Mouse (Mus musculus): ENCODE measurements around the gene Ndufa8. TPM values are rescaled to one million over a fixed set of nuclear protein-coding genes. Genes with fewer than 3 reads are reported as not detected.

Ndufa8 gene
- 99.4 and 100 TPM in 2 replicates for polyA plus RNA-seq (2011; ENCODE audit: insufficient read length, low read depth, missing spikeins)

DNA sequence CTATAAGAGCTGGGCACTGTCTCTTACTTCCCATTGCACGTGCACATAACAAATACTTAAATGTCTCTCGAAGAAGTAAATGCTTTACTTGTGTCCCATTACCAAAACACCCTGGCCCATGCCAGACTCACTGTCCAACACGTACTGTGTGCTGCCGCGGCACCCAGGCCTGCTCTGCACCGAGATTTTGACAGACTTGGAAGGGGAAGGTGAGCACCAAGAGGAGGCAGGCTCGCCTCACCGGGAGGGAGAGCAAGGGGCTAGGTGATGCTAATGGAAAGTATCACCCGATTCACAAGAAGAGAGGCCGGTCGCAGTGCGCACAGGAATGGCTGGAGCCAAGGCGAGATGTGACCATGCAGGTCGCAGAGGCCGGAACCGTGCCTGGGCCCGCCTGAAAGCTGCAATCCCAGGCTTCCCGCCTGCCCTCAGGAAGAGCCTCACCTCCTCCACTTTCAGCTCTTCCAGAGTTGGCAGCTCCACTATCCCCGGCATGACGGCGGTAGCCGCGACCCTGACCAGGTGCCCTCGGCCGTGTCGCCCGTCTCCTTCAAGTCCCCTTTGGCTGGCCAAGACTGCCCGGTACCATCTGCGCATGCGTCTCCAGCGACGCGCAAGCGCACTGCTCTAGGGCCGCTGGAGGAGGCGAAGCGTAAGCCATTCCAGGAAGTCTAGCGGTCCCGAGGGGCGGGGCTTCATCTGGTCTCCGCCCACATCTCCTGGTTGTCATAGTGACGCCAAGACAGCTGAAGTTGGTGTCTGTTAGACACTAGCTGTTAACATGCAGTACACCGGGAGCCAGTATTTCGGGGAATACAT, at the start of gene Ndufa8, which contains the start of gene Morn5:
Ndufa8 (minus strand) TSS at position 659 of the 819 bp plus-strand sequence.
Morn5 (plus strand) TSS at position 711 of the 819 bp plus-strand sequence.
- Histone ChIP-seq H3K4me1 (ENCODE audit: control insufficient read depth, insufficient read depth, low read length) (peaks cover 2% of the 10 kb centered on the region; the same call in 1 of the 2 replicates), H3K27ac (ENCODE audit: insufficient read depth, low read length) (no peak within 1 kb of the TSS), H3K4me3 (ENCODE audit: insufficient read depth, low read length) (peak within 1 kb of the TSS; percentile 84)
- TF ChIP-seq POLR2A (IDR thresholded peaks at IDR 0.05; ENCODE audit: low read depth, low read length) (peak; percentile 97), CTCF (IDR thresholded peaks at IDR 0.05; ENCODE audit: borderline replicate concordance, insufficient read depth, low read length) (no peak)

DNA sequence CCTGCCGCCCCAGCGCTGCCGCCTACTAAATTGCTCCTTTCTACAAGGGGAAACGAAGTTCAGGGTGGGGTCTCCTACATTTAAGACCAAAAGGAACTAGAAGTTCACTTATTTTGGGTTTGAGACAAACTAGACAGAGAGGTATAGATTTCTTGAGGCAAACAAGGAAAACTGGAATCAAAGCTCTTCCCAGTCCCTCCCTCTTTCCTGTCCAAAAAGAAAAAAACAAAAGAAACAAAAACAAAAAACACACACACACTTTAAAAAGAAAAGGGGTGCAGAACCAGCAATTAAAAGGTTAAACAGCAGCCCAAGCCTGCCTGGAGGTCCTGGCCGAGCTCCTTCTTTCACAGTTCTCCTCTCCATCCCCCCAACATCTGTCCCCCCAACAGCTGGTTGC, 48.8 kb upstream of the Ndufa8 start:
- TF ChIP-seq POLR2A (IDR thresholded peaks at IDR 0.05; ENCODE audit: low read depth, low read length), result no peak
- no peak for TF ChIP-seq CTCF (IDR thresholded peaks at IDR 0.05; ENCODE audit: borderline replicate concordance, insufficient read depth, low read length)
- Histone ChIP-seq H3K4me1 (ENCODE audit: control insufficient read depth, insufficient read depth, low read length) (peaks cover 3% of the 10 kb centered on the region; the same call in 1 of the 2 replicates), H3K4me3 (ENCODE audit: insufficient read depth, low read length) (no peak overlapping the region), H3K27ac (ENCODE audit: insufficient read depth, low read length) (no peak overlapping the region)

DNA sequence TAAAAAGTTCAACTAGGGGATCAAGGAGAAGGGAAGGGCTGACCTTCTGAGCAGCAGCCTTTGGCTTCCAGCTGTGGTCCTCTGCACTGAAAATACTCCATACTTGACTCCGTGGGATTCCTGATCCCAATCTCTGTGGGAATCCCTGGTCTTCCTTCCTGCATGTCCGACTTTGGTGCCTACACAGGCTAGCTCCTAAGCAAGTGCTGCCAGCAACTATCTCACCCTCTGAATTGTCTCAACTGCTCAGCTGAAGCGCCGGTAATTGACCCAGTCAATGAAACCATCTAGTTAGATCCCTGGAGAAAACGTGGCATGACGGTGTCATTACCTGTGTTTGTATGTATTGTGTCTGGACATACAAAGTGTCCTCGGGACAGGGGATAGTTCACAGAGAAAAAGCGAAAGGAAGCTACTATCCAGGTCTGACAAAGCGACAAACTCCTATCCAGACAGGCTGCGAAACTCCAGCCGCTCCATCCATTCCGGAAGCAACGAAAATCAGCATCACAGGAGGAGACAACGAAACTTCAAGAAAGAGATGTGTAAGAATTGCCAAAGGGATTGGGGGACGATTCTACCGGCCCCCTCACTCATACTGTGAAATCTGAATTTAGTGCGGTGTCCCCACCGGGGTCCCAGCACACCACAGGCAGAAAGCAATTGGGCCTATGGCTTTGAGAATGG, 48.1 kb upstream of the Ndufa8 start:
- no peak overlapping the region for H3K27ac ChIP-seq (ENCODE audit: insufficient read depth, low read length)
- no peak overlapping the region for H3K4me3 ChIP-seq (ENCODE audit: insufficient read depth, low read length)
- TF ChIP-seq POLR2A (IDR thresholded peaks at IDR 0.05; ENCODE audit: low read depth, low read length), result no peak
- no peak for TF ChIP-seq CTCF (IDR thresholded peaks at IDR 0.05; ENCODE audit: borderline replicate concordance, insufficient read depth, low read length)
- H3K4me1 ChIP-seq (ENCODE audit: control insufficient read depth, insufficient read depth, low read length), result peaks cover 3% of the 10 kb centered on the region; the same call in 1 of the 2 replicates

DNA sequence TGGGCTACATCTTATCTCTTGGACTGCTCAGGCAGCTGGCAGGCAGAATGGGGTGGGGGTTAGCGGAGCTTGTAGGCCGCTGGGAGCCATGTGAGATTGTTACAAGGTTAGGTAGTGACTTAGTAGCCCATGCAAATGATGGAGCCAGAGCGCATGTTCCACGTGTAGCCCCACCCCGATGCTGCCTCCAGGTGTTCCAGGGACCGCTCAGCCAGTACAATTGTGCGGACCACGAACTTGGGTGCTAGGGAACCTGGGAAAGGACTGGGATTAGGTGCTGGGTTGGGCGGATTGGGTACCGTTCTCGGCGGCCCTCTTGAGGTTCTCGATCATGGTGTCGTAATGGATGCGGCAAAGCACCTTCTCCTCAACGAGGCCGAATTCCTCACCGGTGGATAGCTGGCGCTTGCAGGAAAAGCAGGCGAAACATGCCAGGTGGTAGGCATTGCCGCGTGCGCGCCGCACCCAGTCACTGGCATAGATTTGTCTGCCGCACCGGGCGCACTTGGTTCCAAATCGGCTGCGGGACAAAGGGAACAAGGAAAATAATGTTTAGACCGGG, 44.8 kb upstream of the Ndufa8 start:
- TF ChIP-seq POLR2A (IDR thresholded peaks at IDR 0.05; ENCODE audit: low read depth, low read length) (no peak), CTCF (IDR thresholded peaks at IDR 0.05; ENCODE audit: borderline replicate concordance, insufficient read depth, low read length) (no peak)
- no peaks in the 10 kb centered on the region; the same call in 1 of the 2 replicates for H3K4me1 ChIP-seq (ENCODE audit: control insufficient read depth, insufficient read depth, low read length)
- H3K4me3 ChIP-seq (ENCODE audit: insufficient read depth, low read length), result no peak overlapping the region
- no peak overlapping the region for H3K27ac ChIP-seq (ENCODE audit: insufficient read depth, low read length)

DNA sequence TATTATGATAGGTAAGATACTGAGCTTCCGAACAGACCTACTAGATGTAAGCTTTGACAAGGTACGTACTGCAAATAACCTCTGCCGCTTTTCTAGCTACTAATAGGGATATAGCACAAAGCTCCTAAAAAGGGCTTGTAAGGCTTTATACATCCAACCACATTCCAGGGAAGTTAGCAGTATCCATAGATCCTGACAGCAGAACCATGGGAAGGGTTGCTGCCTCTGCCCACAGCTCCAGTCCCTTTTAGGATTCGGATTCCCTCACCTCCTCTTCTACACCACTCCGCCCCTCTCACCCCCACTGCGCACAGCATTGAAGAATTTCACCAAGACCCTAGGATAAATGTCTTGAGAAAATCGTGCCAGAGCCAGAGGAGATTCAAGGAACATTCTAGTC, 44.1 kb upstream of the Ndufa8 start:
- Histone ChIP-seq H3K4me3 (ENCODE audit: insufficient read depth, low read length) (no peak overlapping the region), H3K27ac (ENCODE audit: insufficient read depth, low read length) (no peak overlapping the region), H3K4me1 (ENCODE audit: control insufficient read depth, insufficient read depth, low read length) (no peaks in the 10 kb centered on the region)
- no peak for TF ChIP-seq CTCF (IDR thresholded peaks at IDR 0.05; ENCODE audit: borderline replicate concordance, insufficient read depth, low read length)
- no peak for TF ChIP-seq POLR2A (IDR thresholded peaks at IDR 0.05; ENCODE audit: low read depth, low read length)

DNA sequence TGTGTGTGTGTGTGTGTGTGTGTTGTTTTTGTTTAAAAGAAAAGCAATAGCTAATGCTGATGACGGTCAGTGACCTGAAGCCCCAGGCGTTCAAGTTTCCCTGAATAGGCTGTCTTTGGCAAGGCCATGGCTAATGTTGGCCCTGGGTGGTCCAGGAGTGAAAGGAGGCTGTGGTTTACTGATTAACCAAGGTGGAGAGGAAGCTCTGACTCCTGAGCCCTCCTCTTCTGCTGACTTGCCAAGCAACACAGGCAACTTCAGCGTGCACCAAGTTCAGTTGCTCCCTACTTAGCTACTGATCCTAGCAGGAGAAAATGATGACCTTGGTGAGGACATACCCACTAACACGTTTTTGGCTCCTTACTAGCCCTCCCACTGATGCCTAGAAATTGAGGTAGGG, 43.5 kb upstream of the Ndufa8 start:
- H3K27ac ChIP-seq (ENCODE audit: insufficient read depth, low read length), result no peak overlapping the region
- no peaks in the 10 kb centered on the region for H3K4me1 ChIP-seq (ENCODE audit: control insufficient read depth, insufficient read depth, low read length)
- no peak for TF ChIP-seq CTCF (IDR thresholded peaks at IDR 0.05; ENCODE audit: borderline replicate concordance, insufficient read depth, low read length)
- TF ChIP-seq POLR2A (IDR thresholded peaks at IDR 0.05; ENCODE audit: low read depth, low read length), result no peak
- no peak overlapping the region for H3K4me3 ChIP-seq (ENCODE audit: insufficient read depth, low read length)

DNA sequence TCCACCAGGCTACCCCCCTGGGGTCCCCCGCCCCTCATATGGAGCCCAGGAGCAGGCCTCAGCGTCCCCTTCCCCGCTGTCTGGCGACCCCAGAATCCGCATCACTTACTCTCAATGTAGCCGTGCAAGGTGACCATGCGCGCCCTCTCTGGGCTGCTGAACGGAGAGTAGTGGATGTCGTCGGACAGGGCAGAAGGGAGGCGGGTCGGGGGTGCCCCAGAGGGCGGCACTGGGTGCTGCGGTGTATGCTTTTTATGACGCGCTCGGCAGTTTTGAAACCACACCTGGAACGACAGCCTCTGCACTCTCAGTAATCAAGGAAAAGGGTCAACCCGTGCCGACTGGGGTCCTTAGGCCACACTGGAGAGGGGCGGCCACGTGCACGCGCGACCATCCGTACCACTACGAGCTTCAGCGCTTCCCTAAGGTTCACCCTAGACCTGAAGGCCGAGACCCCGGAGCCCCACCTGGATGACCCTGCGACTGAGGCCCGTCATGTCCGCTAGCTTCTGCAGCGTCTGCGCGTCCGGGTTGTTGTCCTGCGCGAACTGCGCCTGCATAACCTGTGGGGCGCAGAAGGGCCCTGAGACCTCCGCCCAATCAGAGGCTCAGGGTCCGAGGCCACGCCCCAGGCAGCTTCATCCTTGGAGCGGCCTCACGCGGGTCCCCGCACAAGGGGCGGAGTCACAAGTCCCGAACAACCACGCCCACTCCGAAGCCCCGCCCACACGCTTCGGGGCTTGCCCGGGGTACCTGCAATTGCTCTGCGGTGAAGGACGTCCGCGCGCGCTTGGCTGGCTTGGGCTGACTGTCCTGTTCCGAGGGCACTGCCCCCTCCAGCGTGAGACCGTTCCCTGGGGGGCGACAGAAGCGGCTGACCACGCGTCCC, 41.9 kb upstream of the Ndufa8 start:
- peak overlapping the region; percentile 30 for H3K4me3 ChIP-seq (ENCODE audit: insufficient read depth, low read length)
- no peak overlapping the region for H3K27ac ChIP-seq (ENCODE audit: insufficient read depth, low read length)
- TF ChIP-seq CTCF (IDR thresholded peaks at IDR 0.05; ENCODE audit: borderline replicate concordance, insufficient read depth, low read length), result no peak
- TF ChIP-seq POLR2A (IDR thresholded peaks at IDR 0.05; ENCODE audit: low read depth, low read length), result no peak
- H3K4me1 ChIP-seq (ENCODE audit: control insufficient read depth, insufficient read depth, low read length), result no peaks in the 10 kb centered on the region

DNA sequence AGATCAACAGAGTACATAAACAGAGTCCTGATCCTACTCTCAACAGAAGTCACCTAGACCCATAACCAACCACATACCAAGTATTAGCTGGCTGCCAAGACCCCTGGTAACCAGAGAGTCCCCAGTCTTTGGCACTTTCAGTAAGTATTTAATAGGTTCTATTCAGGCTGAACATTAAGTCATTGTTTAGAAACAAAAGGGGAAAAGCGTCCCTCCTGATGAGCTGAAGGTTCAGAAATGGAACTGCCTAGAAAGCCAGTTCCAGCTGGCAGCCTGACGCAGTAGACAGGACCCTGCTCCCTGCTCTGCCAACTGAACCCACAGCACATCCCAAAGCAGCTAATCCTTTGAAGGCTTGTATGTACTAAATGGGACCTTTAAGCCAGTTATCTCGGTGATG, 40.0 kb upstream of the Ndufa8 start:
- no peak overlapping the region for H3K4me3 ChIP-seq (ENCODE audit: insufficient read depth, low read length)
- H3K27ac ChIP-seq (ENCODE audit: insufficient read depth, low read length), result no peak overlapping the region
- no peaks in the 10 kb centered on the region for H3K4me1 ChIP-seq (ENCODE audit: control insufficient read depth, insufficient read depth, low read length)
- TF ChIP-seq CTCF (IDR thresholded peaks at IDR 0.05; ENCODE audit: borderline replicate concordance, insufficient read depth, low read length), result no peak
- TF ChIP-seq POLR2A (IDR thresholded peaks at IDR 0.05; ENCODE audit: low read depth, low read length), result no peak

DNA sequence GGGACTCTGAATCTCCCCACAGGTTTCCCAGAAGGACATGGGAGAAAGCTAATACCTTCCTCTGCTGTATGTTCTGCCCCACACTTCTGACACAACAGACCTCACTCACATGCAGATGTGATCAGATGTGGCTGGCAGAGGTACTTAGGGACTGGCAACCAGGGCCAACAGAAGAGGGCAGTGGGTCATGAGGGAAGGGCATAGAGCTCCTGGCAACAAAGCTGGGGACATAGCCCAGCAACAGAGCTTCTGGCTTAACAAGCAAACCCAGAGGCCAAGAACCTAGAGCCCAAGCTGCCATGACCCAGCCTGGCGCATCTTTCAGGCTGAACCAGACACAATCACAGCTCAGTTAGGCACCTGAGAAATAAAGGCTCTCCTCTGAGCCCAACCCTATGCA, 35.8 kb upstream of the Ndufa8 start:
- H3K4me1 ChIP-seq (ENCODE audit: control insufficient read depth, insufficient read depth, low read length), result no peaks in the 10 kb centered on the region
- no peak overlapping the region for H3K4me3 ChIP-seq (ENCODE audit: insufficient read depth, low read length)
- no peak overlapping the region for H3K27ac ChIP-seq (ENCODE audit: insufficient read depth, low read length)
- TF ChIP-seq POLR2A (IDR thresholded peaks at IDR 0.05; ENCODE audit: low read depth, low read length), result no peak
- no peak for TF ChIP-seq CTCF (IDR thresholded peaks at IDR 0.05; ENCODE audit: borderline replicate concordance, insufficient read depth, low read length)

Measured in embryonic fibroblast, embryonic 13.5 days (primary cell).